Mouse (Mus musculus): ENCODE results near the gene Heatr5b.

- TF ChIP-seq POLR2A (IDR thresholded peaks at IDR 0.05; ENCODE audit: low read depth, low read length), result no peak
- TF ChIP-seq CTCF (conservative IDR thresholded peaks at IDR 0.05; ENCODE audit: insufficient read depth, insufficient read length, low read depth, low read length), result no peak
Observed at GRCm38 (mm10) chr17:78809582-78809981, 25.6 kb downstream of the Heatr5b start.

All from kidney, adult 2 months (tissue).